Mouse (Mus musculus): ENCODE results near the gene Pola2.

Gene Pola2

GRCm38 (mm10) chr19:5963883-5964562 is at the start of gene Pola2:
Gene Pola2, minus strand, starts transcription at chr19:5964202.
- peak; percentile 89 for DNase-seq (ENCODE audit: low read depth, low spot score)

DNA sequence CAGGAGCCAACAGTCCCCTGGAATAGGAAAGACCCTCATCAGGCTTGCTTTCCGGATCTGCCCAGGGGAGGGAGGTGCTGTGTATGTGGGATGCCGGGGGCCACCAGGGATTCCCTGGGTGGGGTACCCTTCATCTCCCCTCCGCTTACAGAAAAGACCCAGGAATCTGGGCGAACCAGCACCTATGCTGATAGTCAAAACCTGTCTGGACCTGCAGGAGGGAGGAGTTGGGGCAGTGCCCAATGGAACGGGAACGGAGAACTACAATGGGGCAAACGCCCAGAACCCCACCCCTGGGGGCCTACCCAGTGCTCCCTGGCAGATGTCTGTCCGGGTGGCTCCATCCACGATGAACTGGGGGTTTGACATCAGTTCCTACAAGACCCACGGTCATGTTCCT is 49.7 kb upstream of the Pola2 start:
- no peak for DNase-seq (ENCODE audit: low read depth, low spot score)

DNA sequence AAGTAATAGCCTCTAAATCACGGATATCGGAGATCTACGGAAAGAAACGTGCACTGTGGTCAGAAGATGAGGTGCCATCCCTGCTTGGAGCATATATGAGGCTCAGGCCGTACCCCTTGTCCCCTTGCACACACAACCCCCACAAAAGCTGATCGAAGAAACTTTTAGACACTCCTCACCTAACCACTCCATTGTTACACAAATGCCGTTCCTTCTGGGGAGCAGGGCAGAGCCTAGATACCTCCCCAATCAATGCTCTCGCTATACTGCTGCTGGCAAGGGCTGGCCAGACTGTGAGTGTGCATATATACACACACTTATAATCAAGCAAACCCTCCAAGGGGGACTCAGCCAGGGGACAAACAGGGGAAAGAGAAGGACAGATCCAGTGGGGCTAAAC is 45.1 kb upstream of the Pola2 start:
- peak; percentile 70 for DNase-seq (ENCODE audit: low read depth, low spot score)

GRCm38 (mm10) chr19:6007013-6007412 is 43.0 kb upstream of the Pola2 start:
- DNase-seq (ENCODE audit: low read depth, low spot score) = no peak

GRCm38 (mm10) chr19:6005541-6005940 is 41.5 kb upstream of the Pola2 start:
- no peak for DNase-seq (ENCODE audit: low read depth, low spot score)

GRCm38 (mm10) chr19:5999969-6000368 is 36.0 kb upstream of the Pola2 start:
- DNase-seq (ENCODE audit: low read depth, low spot score) = no peak

- peak; percentile 53 for DNase-seq (ENCODE audit: low read depth, low spot score)
Measured at GRCm38 (mm10) chr19:5998180-5998579, 34.2 kb upstream of the Pola2 start.

GRCm38 (mm10) chr19:5994711-5995110 is 30.7 kb upstream of the Pola2 start:
- no peak for DNase-seq (ENCODE audit: low read depth, low spot score)

GRCm38 (mm10) chr19:5992012-5992411 is 28.0 kb upstream of the Pola2 start:
- DNase-seq (ENCODE audit: low read depth, low spot score) = no peak

- no peak for DNase-seq (ENCODE audit: low read depth, low spot score)
Measured at GRCm38 (mm10) chr19:5991467-5991866, 27.5 kb upstream of the Pola2 start.

DNA sequence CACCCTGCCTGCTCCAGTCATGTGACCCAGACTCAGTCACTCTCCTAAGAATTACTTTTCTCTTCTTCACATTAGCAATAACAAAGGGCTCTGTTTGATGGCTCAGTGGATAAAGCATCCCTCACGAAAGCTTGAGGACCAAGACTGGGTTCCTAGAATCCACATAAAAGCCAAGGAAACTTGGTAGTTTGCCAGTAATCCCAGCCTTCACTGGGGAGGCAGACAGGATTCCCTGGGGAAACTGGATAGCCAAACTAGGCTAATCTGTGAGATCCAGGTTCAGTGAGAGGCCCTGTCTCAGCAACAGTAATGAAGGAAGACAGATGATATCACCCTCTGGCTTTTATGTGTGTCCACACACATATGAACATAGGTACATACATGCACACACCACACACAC is 26.9 kb upstream of the Pola2 start:
- no peak for DNase-seq (ENCODE audit: low read depth, low spot score)

- no peak for DNase-seq (ENCODE audit: low read depth, low spot score)
Measured at GRCm38 (mm10) chr19:5990033-5990432, 26.0 kb upstream of the Pola2 start.

DNA sequence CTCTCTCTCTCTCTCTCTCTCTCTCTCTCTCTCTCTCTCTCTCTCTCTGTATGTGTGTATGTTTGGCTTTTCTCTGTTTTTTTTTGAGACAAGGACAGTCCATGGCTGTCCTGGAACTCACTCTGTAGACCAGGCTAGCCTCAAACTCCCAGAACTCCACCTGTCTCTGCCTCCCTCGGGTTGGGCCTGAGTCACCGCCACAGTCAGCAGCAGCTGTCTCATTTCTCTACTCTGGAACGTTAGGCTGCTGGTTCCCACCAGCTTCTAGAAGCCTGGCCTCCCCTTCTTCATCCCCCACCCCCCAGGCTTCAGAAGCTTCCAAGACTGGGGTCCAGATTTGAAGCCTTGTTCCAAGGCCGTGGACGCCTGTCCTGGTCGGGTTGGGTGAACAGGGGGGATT is 25.6 kb upstream of the Pola2 start:
- DNase-seq (ENCODE audit: low read depth, low spot score) = no peak

- peak; percentile 46 for DNase-seq (ENCODE audit: low read depth, low spot score)
Measured at GRCm38 (mm10) chr19:5988815-5989452, 24.9 kb upstream of the Pola2 start.

DNA sequence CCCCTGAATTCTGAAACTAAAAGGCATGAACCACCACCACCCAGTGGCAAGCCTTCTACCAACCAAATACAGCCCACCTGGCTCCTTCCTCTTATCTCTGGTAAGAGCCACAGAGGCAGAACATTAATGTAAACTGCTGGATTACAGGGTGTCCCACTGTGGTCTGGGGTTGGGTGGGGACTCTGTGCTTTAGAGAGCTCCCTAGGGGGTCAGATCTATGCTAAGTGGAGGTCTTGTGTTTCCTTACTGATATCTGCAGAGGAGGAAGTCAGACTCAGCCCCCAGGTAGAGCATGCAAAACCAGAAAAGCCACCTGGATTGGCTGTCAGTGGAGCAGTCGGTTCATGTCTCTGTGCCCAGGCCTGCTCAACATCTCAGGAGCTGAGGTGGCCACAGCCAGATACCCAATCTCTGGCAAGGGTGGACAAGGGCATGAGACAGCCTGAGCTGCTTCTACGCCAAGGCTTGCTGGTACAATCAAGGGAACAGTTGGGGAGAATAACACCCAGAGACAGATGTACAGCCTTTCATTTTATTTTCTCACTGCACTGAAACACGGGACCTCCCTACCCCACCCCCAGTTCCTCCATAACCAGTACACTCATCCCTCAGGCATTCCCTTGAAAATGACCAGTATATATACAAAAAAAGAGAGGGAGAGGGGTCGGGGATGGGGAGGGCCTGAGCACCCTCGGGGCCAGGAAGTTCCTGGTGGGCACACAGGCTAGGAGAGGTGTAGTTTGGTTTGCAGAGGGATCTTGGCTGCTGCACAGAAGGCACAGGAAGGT is 24.2 kb upstream of the Pola2 start:
- no peak for DNase-seq (ENCODE audit: low read depth, low spot score)

DNA sequence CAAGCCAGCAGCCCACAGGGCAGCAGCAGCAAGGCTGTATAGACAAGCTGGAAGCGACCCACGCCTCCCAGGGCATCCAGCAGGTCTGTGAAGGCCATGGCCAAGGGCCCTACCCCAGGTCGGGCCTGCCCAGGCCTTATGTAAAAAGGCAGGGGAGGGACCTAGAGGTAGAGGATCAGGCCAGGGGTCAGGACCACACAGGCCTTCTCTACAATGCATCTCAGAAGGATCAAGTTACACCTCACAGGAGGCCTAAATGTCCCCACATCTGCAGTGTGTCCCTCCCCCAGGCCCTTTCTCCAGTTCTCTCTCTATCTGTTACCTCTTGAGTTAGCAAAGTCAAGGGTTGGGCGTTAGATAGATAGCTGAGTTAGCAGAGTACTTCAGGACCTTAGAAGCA is 22.0 kb upstream of the Pola2 start, which contains the start of gene Slc22a20:
Slc22a20 (minus strand) TSS at position 101 of the 400 bp plus-strand sequence.
- DNase-seq (ENCODE audit: low read depth, low spot score) = no peak

DNA sequence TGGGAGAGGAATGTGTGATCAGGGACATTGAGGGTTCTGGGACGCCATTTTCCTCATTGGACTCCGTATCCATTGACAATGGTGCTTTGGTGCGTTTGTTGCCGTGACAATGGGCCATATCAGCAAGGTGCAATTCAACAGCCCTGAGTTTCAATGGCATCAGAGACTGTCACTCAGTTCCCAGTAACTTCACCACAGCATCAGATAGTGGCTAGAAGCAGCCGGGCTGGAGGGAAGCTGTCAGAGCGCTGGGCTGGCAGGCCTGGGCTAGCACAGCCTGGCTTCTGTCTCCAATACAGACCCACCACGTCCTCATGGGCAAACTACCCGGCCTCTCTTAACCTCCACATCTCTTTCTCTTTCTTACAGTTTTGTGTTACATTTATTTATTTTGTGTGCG is 16.5 kb upstream of the Pola2 start:
- no peak for DNase-seq (ENCODE audit: low read depth, low spot score)

GRCm38 (mm10) chr19:5977717-5978116 is 13.7 kb upstream of the Pola2 start:
- no peak for DNase-seq (ENCODE audit: low read depth, low spot score)

- DNase-seq (ENCODE audit: low read depth, low spot score) = no peak
Measured at GRCm38 (mm10) chr19:5975676-5976075, 11.7 kb upstream of the Pola2 start.

GRCm38 (mm10) chr19:5975112-5975511 is 11.1 kb upstream of the Pola2 start:
- DNase-seq (ENCODE audit: low read depth, low spot score) = no peak

DNA sequence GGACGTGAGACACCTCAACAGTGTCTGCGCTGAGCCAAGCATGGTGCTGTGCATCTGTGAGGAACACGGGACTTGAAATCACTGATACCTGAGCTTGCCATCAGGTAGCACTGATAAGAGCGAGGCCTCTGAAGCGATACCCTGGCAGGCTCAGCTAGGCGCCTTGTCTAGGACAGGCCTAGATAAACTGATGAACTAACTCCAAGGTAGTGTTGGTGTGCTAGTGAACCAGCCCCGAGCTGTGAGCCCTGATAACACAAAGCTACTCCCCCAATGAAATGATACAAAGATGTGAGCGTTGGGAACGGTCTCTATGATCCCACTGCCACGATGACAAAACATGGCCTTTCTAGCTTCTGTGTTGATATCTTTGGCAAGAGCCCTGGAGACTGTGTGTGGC is 3.7 kb upstream of the Pola2 start:
- no peak for DNase-seq (ENCODE audit: low read depth, low spot score)

- peak; percentile 43 for DNase-seq (ENCODE audit: low read depth, low spot score)
Measured at GRCm38 (mm10) chr19:5966786-5967185, 2.8 kb upstream of the Pola2 start.

DNA sequence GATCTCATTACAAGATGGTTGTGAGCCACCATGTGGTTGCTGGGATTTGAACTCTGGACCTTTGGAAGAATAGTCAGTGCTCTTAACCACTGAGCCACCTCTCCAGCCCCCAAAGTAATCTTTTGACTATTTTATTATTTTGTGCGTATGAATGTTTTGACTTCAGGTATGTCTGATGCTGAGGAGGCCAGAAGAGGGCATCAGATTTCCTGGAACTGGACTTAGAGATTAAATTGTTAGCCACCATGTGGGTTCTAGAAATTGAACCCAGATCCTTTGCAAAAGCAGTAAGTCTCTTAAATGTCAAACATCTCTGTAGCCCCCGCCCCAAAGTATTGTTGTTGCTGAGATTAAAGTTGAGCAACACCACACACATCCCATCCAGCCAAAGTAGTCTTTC is 1.9 kb upstream of the Pola2 start:
- DNase-seq (ENCODE audit: low read depth, low spot score) = no peak
